Mouse (Mus musculus) intestine, postnatal 0 days (tissue): ENCODE measurements around the gene Gpr55. TPM values are rescaled to one million over a fixed set of nuclear protein-coding genes. Genes with fewer than 3 reads are reported as not detected.
"Not testable (repeated sequence)": the region's sequence is repeated elsewhere in the genome, so short reads cannot be mapped to it uniquely, and the experiment has no call there.

Source experiments
- ATAC-seq: fragments of 200-750 bp; cut with Nextera tagmentation; 2 replicates; pipeline ENCODE4 v1.8.0; 2017; ENCODE audit warnings: mild to moderate bottlenecking, moderate TSS enrichment, moderate library complexity
- H3K27ac ChIP-seq: fragments of 300-500 bp; sonication (generic); 2 replicates; pipeline ENCODE4 v1.5.1; 2014; ENCODE audit warnings: mild to moderate bottlenecking, low read depth, low read length, moderate library complexity
- H3K27me3 ChIP-seq: fragments of 300-500 bp; sonication (generic); replicated peaks from 2 replicates; pipeline ENCODE4 v1.6.1; 2014; ENCODE audit warnings: low read length, mixed read lengths; ENCODE audit not compliant: control insufficient read depth, insufficient read depth
- H3K36me3 ChIP-seq: fragments of 300-500 bp; sonication (generic); 2 replicates; pipeline ENCODE4 v1.6.1; 2014; ENCODE audit warnings: mild to moderate bottlenecking, moderate library complexity; ENCODE audit not compliant: control insufficient read depth, insufficient read depth
- H3K4me1 ChIP-seq: fragments of 300-500 bp; sonication (generic); replicated peaks from 2 replicates; pipeline ENCODE4 v1.6.1; 2014; ENCODE audit warnings: antibody characterized with exemption, low read length, mixed read lengths; ENCODE audit not compliant: control insufficient read depth, insufficient read depth
- H3K4me2 ChIP-seq: fragments of 300-500 bp; sonication (generic); replicated peaks from 2 replicates; pipeline ENCODE4 v1.6.1; 2014; ENCODE audit warnings: low read depth, mild to moderate bottlenecking, moderate library complexity
- H3K4me3 ChIP-seq: fragments of 300-500 bp; sonication (generic); 2 replicates; pipeline ENCODE4 v1.5.1; 2014; ENCODE audit warnings: low read depth, low read length
- H3K9ac ChIP-seq: fragments of 300-500 bp; sonication (generic); 2 replicates; pipeline ENCODE4 v1.6.1; 2014; ENCODE audit warnings: mild to moderate bottlenecking, low read depth, low read length
- H3K9me3 ChIP-seq: fragments of 300-500 bp; sonication (generic); 2 replicates; pipeline ENCODE4 v1.6.1; 2016; ENCODE audit warnings: mixed run types; ENCODE audit not compliant: control insufficient read depth
- CTCF ChIP-seq: sonication (generic); IDR thresholded peaks from 2 replicates; pipeline ENCODE4 v1.5.1; 2016; ENCODE audit warnings: low read depth, mild to moderate bottlenecking, control low read depth, antibody characterized with exemption, moderate library complexity
- WGBS: fragments of 180-500 bp; shearing (Covaris S2); extraction: QIAGEN DNeasy Blood & Tissue Kit; methylation state at CpG from one replicate; pipeline ENCODE4 v1.1.7; 2014; 5-methylcytosine and 5-hydroxymethylcytosine counted together
- polyA plus RNA-seq: library from polyadenylated mRNA; unstranded; fragments of >200 nt; fragmentation: Nextera tagmentation; extraction: Ambion mirVana; gene quantifications from 2 replicates; pipeline ENCODE4 v1.2.1, GENCODE M21; 2015

Gpr55 gene
- polyA plus RNA-seq, 1 experiment from 2014 or later = 0.30 TPM

DNA sequence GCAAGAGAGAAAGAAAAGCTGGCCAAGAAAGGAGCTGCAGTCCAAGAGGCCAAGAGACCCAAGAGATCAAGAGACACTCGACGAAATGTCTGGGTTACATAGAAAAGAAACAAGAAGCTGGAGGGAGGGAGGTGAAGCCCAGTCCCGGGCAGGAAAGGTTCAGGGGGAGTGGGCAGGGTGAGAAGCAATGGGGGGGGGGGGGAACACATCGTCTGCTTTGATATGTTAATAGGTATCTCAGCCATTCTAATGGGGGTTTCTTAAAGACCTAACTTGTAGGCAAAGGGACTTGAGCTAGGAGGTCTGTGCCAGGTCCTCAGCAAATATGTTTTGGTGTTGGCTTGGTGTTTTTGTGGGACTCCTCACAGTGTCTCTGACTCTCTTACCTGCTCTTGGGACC is 32.7 kb upstream of the Gpr55 start:
- no peaks in the 10 kb centered on the region for H3K9me3 ChIP-seq
- no peak for TF ChIP-seq CTCF
- H3K27ac ChIP-seq = no peak overlapping the region
- no peaks in the 10 kb centered on the region for H3K36me3 ChIP-seq
- H3K9ac ChIP-seq = no peak overlapping the region
- 73% methylated on average over 4 of the region's 4 CpGs for WGBS
- no peak overlapping the region for H3K4me3 ChIP-seq
- no peak overlapping the region for H3K4me2 ChIP-seq
- ATAC-seq = no peak
- no peaks in the 10 kb centered on the region for H3K27me3 ChIP-seq
- no peaks in the 10 kb centered on the region for H3K4me1 ChIP-seq

GRCm38 (mm10) chr1:85992175-85992574 is 31.4 kb upstream of the Gpr55 start:
- ATAC-seq = no peak
- Histone ChIP-seq H3K9ac (no peak overlapping the region), H3K4me1 (no peaks in the 10 kb centered on the region), H3K36me3 (no peaks in the 10 kb centered on the region), H3K9me3 (no peaks in the 10 kb centered on the region), H3K4me2 (no peak overlapping the region), H3K27ac (no peak overlapping the region), H3K4me3 (no peak overlapping the region), H3K27me3 (no peaks in the 10 kb centered on the region)
- TF ChIP-seq CTCF = no peak
- WGBS = 75% methylated on average over 9 of the region's 9 CpGs

DNA sequence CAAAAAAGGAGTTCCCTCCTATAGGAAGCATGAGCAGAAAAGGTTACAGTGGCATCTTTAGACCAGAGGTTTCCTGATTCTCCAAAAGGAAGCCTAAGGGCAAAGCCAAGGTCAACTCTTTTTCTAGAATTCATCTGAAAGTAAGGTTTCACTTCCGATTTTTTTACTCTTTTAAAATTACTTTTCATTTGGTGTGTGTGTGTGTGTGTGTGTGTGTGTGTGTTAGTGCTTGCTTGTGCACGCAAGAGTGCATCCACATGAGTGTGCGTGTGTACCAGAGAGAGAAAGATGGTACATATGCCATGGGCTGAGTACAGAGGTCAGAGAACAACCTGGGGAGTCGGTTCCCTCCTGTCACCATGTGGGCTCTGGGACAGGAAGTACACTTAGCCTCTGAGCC is 28.1 kb upstream of the Gpr55 start:
- ATAC-seq, H3K36me3 ChIP-seq, H3K9ac ChIP-seq, H3K27ac ChIP-seq, H3K4me2 ChIP-seq, H3K4me1 ChIP-seq, H3K27me3 ChIP-seq, H3K9me3 ChIP-seq, H3K4me3 ChIP-seq: not testable (repeated sequence)
- WGBS = 88% methylated on average over 4 of the region's 4 CpGs

DNA sequence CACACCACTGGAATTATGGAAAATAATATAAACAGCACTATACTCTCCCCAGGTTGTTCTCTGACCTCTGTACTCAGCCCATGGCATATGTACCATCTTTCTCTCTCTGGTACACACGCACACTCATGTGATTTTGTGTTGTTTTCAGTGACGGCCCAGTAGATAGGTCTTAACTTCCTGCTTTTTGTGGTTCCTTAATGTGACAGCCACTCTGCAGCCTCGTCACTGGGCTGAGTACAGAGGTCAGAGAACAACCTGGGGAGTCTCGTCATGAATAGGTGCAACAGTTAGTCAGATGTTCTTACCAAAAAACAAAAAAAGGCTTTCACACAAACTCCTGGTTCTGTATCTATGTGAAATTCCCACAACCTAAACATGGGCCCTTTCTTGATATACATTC is 27.5 kb upstream of the Gpr55 start:
- no peak for ATAC-seq
- no peaks in the 10 kb centered on the region for H3K27me3 ChIP-seq
- no peak overlapping the region for H3K4me2 ChIP-seq
- H3K27ac ChIP-seq = no peak overlapping the region
- TF ChIP-seq CTCF = no peak
- H3K9ac ChIP-seq = no peak overlapping the region
- no peaks in the 10 kb centered on the region for H3K36me3 ChIP-seq
- H3K9me3 ChIP-seq = no peaks in the 10 kb centered on the region
- WGBS = 44% methylated on average over 4 of the region's 4 CpGs
- no peaks in the 10 kb centered on the region for H3K4me1 ChIP-seq
- H3K4me3 ChIP-seq = no peak overlapping the region

- no peak overlapping the region for H3K4me3 ChIP-seq
- no peak for TF ChIP-seq CTCF
- WGBS = 69% methylated on average over 3 of the region's 3 CpGs
- H3K9ac ChIP-seq = no peak overlapping the region
- no peak for ATAC-seq
- no peaks in the 10 kb centered on the region for H3K4me1 ChIP-seq
- H3K27ac ChIP-seq = no peak overlapping the region
- no peaks in the 10 kb centered on the region for H3K27me3 ChIP-seq
- no peaks in the 10 kb centered on the region for H3K36me3 ChIP-seq
- H3K9me3 ChIP-seq = no peaks in the 10 kb centered on the region
- no peak overlapping the region for H3K4me2 ChIP-seq
Measured at GRCm38 (mm10) chr1:85985784-85986183, 25.0 kb upstream of the Gpr55 start.

DNA sequence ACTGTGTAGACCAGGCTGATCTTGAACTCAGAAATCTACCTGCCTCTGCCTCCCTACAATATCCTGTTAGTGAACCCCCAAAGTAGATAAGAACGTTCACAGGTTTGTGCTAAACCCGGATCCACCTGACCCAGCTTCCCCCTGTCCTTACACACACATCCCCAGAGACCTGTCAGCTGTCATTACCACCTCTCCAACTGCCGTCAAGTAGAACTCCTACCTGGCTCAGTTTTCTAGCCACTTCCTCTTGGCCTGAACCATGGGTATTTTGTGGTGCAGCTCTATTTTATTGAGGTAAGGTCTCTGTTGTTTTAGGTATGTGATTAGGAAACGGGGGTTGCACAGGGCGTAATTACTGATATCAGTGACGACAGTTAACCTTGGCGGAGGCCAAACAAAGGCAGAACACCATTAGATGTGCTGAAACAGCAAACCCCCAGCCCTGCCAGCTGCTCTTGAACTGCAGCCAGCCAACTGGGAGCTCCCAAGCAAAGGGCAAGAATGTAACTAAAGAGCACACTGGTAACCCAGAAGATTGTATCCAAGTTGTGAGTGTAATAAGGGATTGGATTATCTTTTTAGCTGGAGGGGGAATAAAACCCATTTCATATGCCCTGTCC is 21.0 kb upstream of the Gpr55 start:
- Histone ChIP-seq H3K9me3 (no peaks in the 10 kb centered on the region), H3K27ac (no peak overlapping the region), H3K27me3 (no peaks in the 10 kb centered on the region), H3K36me3 (no peaks in the 10 kb centered on the region), H3K4me2 (no peak overlapping the region), H3K4me1 (no peaks in the 10 kb centered on the region), H3K4me3 (no peak overlapping the region), H3K9ac (no peak overlapping the region)
- no peak for TF ChIP-seq CTCF
- 34% methylated on average over 7 of the region's 7 CpGs for WGBS
- ATAC-seq = peak; percentile 36; the same call in 1 of the 2 replicates

- Histone ChIP-seq H3K27me3 (no peaks in the 10 kb centered on the region), H3K4me3 (no peak overlapping the region), H3K9me3 (no peaks in the 10 kb centered on the region), H3K4me2 (no peak overlapping the region), H3K9ac (no peak overlapping the region), H3K4me1 (no peaks in the 10 kb centered on the region), H3K36me3 (no peaks in the 10 kb centered on the region), H3K27ac (no peak overlapping the region)
- no peak for TF ChIP-seq CTCF
- ATAC-seq = no peak
- 68% methylated on average over 3 of the region's 3 CpGs for WGBS
Measured at GRCm38 (mm10) chr1:85977709-85978108, 16.9 kb upstream of the Gpr55 start.
